Comparison of ENCODE assay signal across 21 mouse cellular contexts in the genomic region with DNA sequence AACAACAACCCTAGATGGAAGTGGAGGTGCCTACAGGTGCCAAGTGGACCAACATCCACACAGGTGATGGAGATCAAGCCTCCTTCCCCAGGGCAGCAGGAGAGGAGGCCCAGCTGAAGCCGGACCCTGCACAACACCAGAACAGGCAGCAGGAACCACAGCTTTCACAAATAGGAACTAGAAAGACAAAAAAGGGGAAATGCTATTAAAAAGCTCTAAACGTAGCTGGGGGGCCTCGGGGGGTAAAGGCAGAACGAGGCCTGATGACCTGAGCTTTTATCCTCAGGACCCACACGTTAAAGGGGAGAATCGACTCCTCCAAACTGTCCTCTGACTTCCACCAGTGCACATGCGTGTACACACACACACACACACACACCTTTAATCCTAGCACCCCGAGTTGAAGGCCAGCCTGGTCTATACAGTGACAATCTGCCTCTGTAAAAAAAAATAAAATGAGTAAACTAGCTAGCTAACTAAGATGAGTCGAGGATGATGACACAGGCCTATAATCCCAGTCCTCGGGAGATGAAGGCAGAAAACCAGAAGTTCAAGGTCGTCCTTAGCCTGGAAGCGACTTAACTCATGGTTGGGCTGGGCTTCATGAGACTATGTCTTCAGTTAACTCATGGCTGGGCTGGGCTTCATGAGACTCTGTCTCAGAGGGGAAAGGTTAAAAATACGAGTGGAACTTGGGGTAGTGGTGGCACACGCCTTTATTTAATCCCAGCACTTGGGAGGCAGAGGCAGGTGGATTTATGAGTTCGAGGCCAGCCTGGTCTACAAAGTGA.
DNase-seq lines count a peak whose midpoint lies in the region; ATAC-seq and TF ChIP-seq lines count a peak whose summit lies in the region.
"Had no signal": no experiment of that assay in that cellular context is flagged by ENCODE, and none has a peak within 500 bp of the region (broad histone marks: within the 10 kb centered on the region; RNA-seq: fewer than 3 reads in every experiment).

No protein-coding gene starts in this region.

- TF ChIP-seq POLR2A in bone marrow, adult 2 months (IDR thresholded peaks at IDR 0.05; ENCODE audit: borderline replicate concordance, control insufficient read depth, low read depth, low read length), result no peak

- H3K4me1 ChIP-seq in bone marrow, adult 2 months (ENCODE audit: control insufficient read depth, insufficient read depth, low read length), result peaks cover 13% of the 10 kb centered on the region; the same call in 1 of the 2 replicates

- 0 out of 2 replicates have a peak, but pooled peaks have one; percentile 15 for ATAC-seq in megakaryocyte progenitor cell, adult 5-6 weeks (replicated peaks; ENCODE audit: poor library complexity)
- ATAC-seq: inflammation-experienced regulatory T-cells, adult 6 months had no signal

- H3K4me3 ChIP-seq in bone marrow, adult 2 months (replicated peaks; ENCODE audit: control insufficient read depth, low read depth, low read length), result no peak overlapping the region
- H3K4me3 ChIP-seq: embryonic facial prominence, embryonic 10.5 days; forebrain, embryonic 12.5 days; heart, embryonic 12.5 days; hindbrain, embryonic 13.5 days; left cerebral cortex, adult 2 months; limb, embryonic 10.5 days; neural tube, embryonic 12.5 days had no signal

- peak overlapping the region; percentile 51 for H3K27ac ChIP-seq in bone marrow, adult 2 months (ENCODE audit: control insufficient read depth, insufficient read depth, low read depth, low read length, poor library complexity)
- H3K27ac ChIP-seq: embryonic facial prominence, embryonic 10.5 days; forebrain, embryonic 12.5 days; hindbrain, embryonic 13.5 days; left cerebral cortex, adult 2 months; limb, embryonic 10.5 days; neural tube, embryonic 12.5 days had no signal

- intact Hi-C loops in left cerebral cortex, postnatal 36 days (cut with DNase I), result no loop called here
- intact Hi-C loops in heart, postnatal 14 days (cut with DNase I), result no loop called here

- no peak for TF ChIP-seq CTCF in bone marrow, adult 2 months (IDR thresholded peaks at IDR 0.05; ENCODE audit: control insufficient read depth, insufficient read depth, low read length)

- peak; percentile 19 for DNase-seq in adrenal gland, adult 2 months
- DNase-seq in adrenal gland, adult 18-20 months (ENCODE audit: low spot score in 2 of 2), result no peak
- DNase-seq in 3T3-L1 (ENCODE audit: low read depth, low spot score), result peak; percentile 14
- no peak for DNase-seq in left cerebral cortex, postnatal 36 days (ENCODE audit: low spot score in 2 of 2)
- DNase-seq in heart, postnatal 14 days, result no peak
- DNase-seq in yolk sac, embryonic 10.5 days (ENCODE audit: low spot score), result no peak
- DNase-seq: adrenal gland, postnatal 14 days; cerebellum, adult 2 months; heart, adult 11 months; kidney, adult 2 months; kidney, postnatal 10 days had no signal

- WGBS in bone marrow, adult 2 months, result 27% methylated on average over 15 of the region's 15 CpGs

Comparison
In these comparisons a context has a peak if more than half of its experiments do, and no peak if none do; other contexts are left out.
1. DNase-seq: peak in adrenal gland, adult 2 months (single experiment) and 3T3-L1 (single experiment); none in adrenal gland, adult 18-20 months (0 of 2), left cerebral cortex, postnatal 36 days (0 of 2), heart, postnatal 14 days (0 of 2) and yolk sac, embryonic 10.5 days (single experiment).